Mouse (Mus musculus) liver, embryonic 14.5 days (tissue): ENCODE results near the gene Acoxl.

ENCODE experiments used
- CTCF ChIP-seq: IDR thresholded peaks from 2 replicates; pipeline ENCODE4 v1.5.1; 2016; ENCODE audit warnings: antibody characterized with exemption, low read depth, control low read depth
- EP300 ChIP-seq: IDR thresholded peaks from 2 replicates; pipeline ENCODE4 v1.6.1; 2016; ENCODE audit warnings: antibody characterized with exemption, low read depth

DNA sequence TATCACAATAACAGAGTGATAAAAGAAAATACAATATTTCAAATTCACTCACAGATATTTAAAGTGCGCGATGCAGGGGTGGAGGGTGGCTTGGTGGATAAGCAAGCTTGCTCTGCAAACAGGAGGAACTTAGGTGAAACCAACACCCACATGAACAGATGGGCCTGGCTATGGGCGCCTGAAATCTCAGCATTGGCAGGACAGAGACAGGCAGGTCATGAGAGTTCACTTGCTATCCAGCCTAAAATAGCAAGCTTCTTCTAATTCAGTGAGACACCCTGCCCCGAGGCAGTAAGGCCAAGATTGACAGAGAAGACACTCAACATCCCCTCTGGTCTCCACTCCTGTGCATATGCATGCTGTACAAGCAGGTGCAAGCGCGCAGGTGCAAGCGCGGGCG is 263.4 kb downstream of the Acoxl start:
- TF ChIP-seq CTCF = no peak
- TF ChIP-seq EP300 = no peak
